Mouse (Mus musculus) kidney, embryonic 15.5 days (tissue): ENCODE data around the gene Nckap5. TPM values are rescaled to one million over a fixed set of nuclear protein-coding genes. Genes with fewer than 3 reads are reported as not detected.

Experiments used
- ATAC-seq: fragments of 200-750 bp; cut with Nextera tagmentation; replicated peaks from 2 replicates; pipeline ENCODE4 v1.8.0; 2017; ENCODE audit warnings: moderate TSS enrichment; ENCODE audit not compliant: low FRiP score
- H3K27ac ChIP-seq: fragments of 300-500 bp; sonication (generic); 2 replicates; pipeline ENCODE4 v1.5.1; 2015; ENCODE audit warnings: mild to moderate bottlenecking, inconsistent platforms
- H3K27me3 ChIP-seq: fragments of 300-500 bp; sonication (generic); 2 replicates; pipeline ENCODE4 v1.6.1; 2015; ENCODE audit warnings: inconsistent platforms
- H3K36me3 ChIP-seq: fragments of 300-500 bp; sonication (generic); 2 replicates; pipeline ENCODE4 v1.6.1; 2015; ENCODE audit warnings: inconsistent platforms
- H3K4me1 ChIP-seq: fragments of 300-500 bp; sonication (generic); 2 replicates; pipeline ENCODE4 v1.6.1; 2015; ENCODE audit warnings: inconsistent platforms
- H3K4me2 ChIP-seq: fragments of 300-500 bp; sonication (generic); 2 replicates; pipeline ENCODE4 v1.6.1; 2015; ENCODE audit warnings: moderate library complexity, mild to moderate bottlenecking, inconsistent platforms
- H3K4me3 ChIP-seq: fragments of 300-500 bp; sonication (generic); replicated peaks from 2 replicates; pipeline ENCODE4 v1.5.1; 2015; ENCODE audit warnings: mild to moderate bottlenecking, inconsistent platforms
- H3K9ac ChIP-seq: fragments of 300-500 bp; sonication (generic); 2 replicates; pipeline ENCODE4 v1.6.1; 2015; ENCODE audit warnings: mild to moderate bottlenecking, inconsistent platforms
- H3K9me3 ChIP-seq: fragments of 300-500 bp; sonication (generic); replicated peaks from 2 replicates; pipeline ENCODE4 v1.6.1; 2016; ENCODE audit warnings: inconsistent platforms
- WGBS: fragments of 180-500 bp; shearing (Covaris S2); methylation state at CpG from one replicate; pipeline ENCODE4 v1.1.7; 2015; ENCODE audit warnings: mixed read lengths; 5-methylcytosine and 5-hydroxymethylcytosine counted together
- polyA plus RNA-seq: library from polyadenylated mRNA; unstranded; fragments of >200 nt; fragmentation: Nextera tagmentation; extraction: Ambion mirVana; gene quantifications from 2 replicates; pipeline ENCODE4 v1.2.1, GENCODE M21; 2015

Gene Nckap5
- polyA plus RNA-seq = 2.6 and 4.4 TPM in 2 replicates

DNA sequence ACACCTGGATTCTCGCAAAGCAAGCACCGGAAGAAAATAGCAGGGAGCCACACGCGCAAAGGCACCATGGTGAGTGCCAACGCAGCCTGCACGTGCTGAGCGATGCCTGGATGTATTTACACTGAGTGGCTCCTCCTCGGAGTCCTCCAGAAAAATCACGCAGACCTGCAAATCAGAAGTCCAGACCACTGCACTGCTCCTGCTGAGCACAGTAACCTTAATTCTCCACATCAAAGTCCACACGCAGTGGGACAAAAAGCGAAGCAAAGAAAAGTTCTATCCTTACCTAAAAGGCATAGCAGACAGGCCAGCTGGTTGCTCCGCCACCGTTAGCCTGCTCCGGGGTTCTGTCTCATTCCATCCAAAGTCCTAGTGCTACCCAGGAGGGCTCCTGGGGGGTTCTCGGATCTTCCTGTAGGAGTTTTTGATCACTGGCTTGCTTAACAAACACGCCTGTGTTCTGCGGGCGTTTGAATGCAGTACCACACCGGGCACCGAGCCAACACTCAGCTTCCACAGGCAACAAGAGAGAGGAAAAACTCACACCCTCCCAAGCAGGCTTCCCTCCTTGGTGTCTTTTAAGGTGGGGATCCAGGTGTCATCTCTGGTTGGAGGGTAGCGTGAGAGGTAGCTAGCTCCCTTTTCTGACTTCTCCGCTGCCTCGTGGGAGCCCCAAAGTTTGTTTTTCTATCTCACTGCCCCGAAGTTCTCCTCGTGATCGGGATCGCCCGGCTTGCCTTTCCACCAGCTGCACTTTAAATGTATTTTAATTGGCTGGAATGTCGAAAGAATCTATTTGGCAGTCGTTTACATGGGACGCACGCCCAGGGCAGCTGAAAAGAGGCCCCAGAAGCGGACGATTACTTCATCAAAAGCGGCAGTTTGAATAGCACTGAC, at the start of gene Nckap5:
TSS of gene Nckap5 (minus strand) at position 769 of the 897 bp plus-strand sequence.
- peak within 1 kb of the TSS; percentile 23; the same call in 1 of the 2 replicates for H3K27ac ChIP-seq
- peak within 1 kb of the TSS; percentile 69 for H3K4me2 ChIP-seq
- peak within 1 kb of the TSS; percentile 25 for H3K9ac ChIP-seq
- peaks cover 15% of the 10 kb centered on the region for H3K4me1 ChIP-seq
- peak; percentile 59 for ATAC-seq
- no peaks in the 10 kb centered on the region for H3K9me3 ChIP-seq
- H3K27me3 ChIP-seq = peaks cover 16% of the 10 kb centered on the region; the same call in 1 of the 2 replicates
- H3K4me3 ChIP-seq = peak within 1 kb of the TSS; percentile 39
- WGBS = under 1% methylated on average over 35 of the region's 35 CpGs
- no peaks in the 10 kb centered on the region for H3K36me3 ChIP-seq

DNA sequence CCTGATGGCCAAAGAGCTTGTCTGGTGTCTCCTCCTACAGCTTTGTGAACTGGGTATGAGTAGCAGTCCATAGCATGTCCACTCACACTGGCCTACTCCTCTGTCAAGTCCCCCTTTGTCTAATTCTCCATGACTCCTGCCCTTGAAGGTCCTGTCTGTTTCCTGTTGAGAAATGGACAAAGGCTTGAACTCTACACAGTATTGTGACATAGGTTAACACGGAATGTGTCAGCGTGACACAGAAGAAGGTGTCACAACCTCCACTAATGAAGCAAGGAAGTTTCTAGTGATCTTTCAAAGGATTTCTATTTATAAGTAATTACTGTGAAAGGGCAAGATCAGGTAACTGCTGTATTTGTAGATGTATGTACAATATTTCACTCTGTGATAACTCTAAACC, 46.9 kb upstream of the Nckap5 start:
- Histone ChIP-seq H3K36me3 (no peaks in the 10 kb centered on the region), H3K4me3 (no peak overlapping the region), H3K9ac (no peak overlapping the region), H3K4me2 (no peak overlapping the region), H3K9me3 (no peaks in the 10 kb centered on the region), H3K27ac (no peak overlapping the region), H3K27me3 (no peaks in the 10 kb centered on the region), H3K4me1 (no peaks in the 10 kb centered on the region)
- WGBS = 93% methylated on average over 2 of the region's 2 CpGs
- ATAC-seq = no peak

DNA sequence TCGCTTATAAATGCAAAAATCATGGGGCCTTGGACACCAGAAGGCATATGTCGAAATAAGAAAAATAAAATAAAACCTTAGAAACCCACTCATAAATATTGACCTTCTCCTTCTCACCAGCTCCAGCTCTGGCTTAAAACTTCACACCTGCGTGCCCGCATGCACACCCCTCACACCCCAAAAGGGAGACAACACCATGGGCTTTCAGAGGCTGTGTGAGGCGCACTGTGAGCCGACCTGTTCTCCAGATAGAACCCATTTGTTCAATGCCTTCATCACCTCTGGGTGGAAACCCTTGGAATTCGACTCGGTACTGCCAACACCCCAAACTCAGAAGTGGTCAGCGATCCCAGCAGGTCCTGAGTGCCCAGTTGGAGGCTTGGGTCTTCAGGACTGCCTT, 37.8 kb upstream of the Nckap5 start:
- H3K4me2 ChIP-seq = no peak overlapping the region
- peaks cover 7% of the 10 kb centered on the region for H3K4me1 ChIP-seq
- H3K4me3 ChIP-seq = no peak overlapping the region
- no peaks in the 10 kb centered on the region for H3K36me3 ChIP-seq
- H3K9ac ChIP-seq = no peak overlapping the region
- ATAC-seq = no peak
- no peaks in the 10 kb centered on the region for H3K9me3 ChIP-seq
- WGBS = 76% methylated on average over 9 of the region's 9 CpGs
- H3K27ac ChIP-seq = no peak overlapping the region
- no peaks in the 10 kb centered on the region for H3K27me3 ChIP-seq

DNA sequence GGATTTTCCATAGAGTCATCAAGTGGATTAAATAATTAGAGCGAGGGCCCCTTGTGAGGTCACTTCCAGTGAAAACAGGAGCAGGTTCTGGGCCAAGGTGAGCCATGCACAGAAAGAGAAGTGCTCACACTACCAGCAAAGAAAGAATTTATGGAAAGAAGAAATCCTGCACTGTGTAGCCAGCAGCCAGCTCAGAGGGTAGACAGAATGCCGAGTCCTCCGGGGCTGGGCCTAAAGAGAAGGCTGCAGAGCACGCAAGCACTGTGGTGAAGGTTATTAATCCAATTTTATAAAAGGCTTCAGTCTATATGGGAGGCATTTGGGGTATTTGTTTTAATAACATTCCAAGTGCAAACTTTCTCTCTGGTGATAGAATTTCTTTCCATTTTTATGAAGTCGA, 37.3 kb upstream of the Nckap5 start:
- Histone ChIP-seq H3K27ac (no peak overlapping the region), H3K9me3 (no peaks in the 10 kb centered on the region), H3K4me3 (no peak overlapping the region), H3K4me1 (peaks cover 7% of the 10 kb centered on the region), H3K36me3 (no peaks in the 10 kb centered on the region), H3K9ac (no peak overlapping the region), H3K27me3 (no peaks in the 10 kb centered on the region), H3K4me2 (no peak overlapping the region)
- ATAC-seq = no peak
- WGBS = 91% methylated on average over 5 of the region's 5 CpGs

DNA sequence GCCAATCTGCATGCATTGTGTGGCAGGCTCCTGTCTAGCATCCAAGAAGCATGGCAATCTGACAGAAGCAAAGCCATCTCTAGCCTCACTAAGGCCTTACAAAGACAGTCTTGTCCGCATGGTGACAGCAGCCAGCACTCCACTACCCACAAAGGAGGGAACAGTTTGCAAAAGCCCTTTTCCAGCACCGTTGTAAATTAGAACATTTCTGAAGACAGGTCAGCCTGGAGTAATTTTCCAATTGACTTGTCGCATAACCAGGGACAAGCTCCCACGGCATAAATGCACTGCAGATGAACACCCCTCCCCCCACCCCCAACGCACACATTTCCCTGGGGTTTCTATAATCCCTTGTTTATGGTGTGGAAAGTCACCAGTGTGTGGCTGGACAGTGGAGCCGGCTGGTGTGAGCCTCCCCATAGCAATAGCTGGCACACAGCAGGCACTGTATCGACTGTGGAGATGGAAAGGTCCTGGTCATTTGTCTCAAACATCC, 35.0 kb upstream of the Nckap5 start:
- no peaks in the 10 kb centered on the region for H3K27me3 ChIP-seq
- no peak overlapping the region for H3K4me2 ChIP-seq
- H3K9ac ChIP-seq = no peak overlapping the region
- no peaks in the 10 kb centered on the region for H3K9me3 ChIP-seq
- no peaks in the 10 kb centered on the region for H3K36me3 ChIP-seq
- 20% methylated on average over 7 of the region's 7 CpGs for WGBS
- no peak overlapping the region for H3K27ac ChIP-seq
- peak; percentile 88 for ATAC-seq
- H3K4me3 ChIP-seq = no peak overlapping the region
- peaks cover 7% of the 10 kb centered on the region for H3K4me1 ChIP-seq

- peaks cover 7% of the 10 kb centered on the region for H3K4me1 ChIP-seq
- no peaks in the 10 kb centered on the region for H3K36me3 ChIP-seq
- no peaks in the 10 kb centered on the region for H3K9me3 ChIP-seq
- no peak overlapping the region for H3K4me2 ChIP-seq
- 61% methylated on average over 3 of the region's 3 CpGs for WGBS
- H3K9ac ChIP-seq = no peak overlapping the region
- H3K27ac ChIP-seq = no peak overlapping the region
- ATAC-seq = no peak
- H3K27me3 ChIP-seq = no peaks in the 10 kb centered on the region
- H3K4me3 ChIP-seq = no peak overlapping the region
Measured at GRCm38 (mm10) chr1:126861816-126862215, 31.2 kb upstream of the Nckap5 start.

DNA sequence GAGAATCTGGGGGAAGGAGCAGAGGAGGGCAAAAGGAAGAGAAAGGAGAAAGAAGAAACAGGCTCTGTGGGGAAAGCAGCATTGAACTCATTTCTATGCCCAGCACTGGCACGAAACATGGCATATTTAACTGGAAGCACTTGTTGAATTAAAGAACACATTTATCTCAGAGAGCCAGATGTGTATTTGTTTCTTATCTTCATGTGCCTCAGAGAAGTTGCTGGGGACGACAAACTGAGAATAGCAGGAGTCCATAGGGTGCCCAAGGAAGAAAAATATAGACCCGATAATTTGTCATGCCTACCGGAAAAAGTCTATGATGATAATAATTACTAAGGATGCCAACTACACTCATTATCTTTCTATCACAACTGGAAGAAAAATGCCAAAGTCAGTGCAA, 29.9 kb upstream of the Nckap5 start:
- no peak overlapping the region for H3K4me3 ChIP-seq
- no peak overlapping the region for H3K27ac ChIP-seq
- H3K9ac ChIP-seq = no peak overlapping the region
- H3K9me3 ChIP-seq = no peaks in the 10 kb centered on the region
- no peaks in the 10 kb centered on the region for H3K36me3 ChIP-seq
- WGBS = 96% methylated on average over 4 of the region's 4 CpGs
- H3K27me3 ChIP-seq = no peaks in the 10 kb centered on the region
- H3K4me1 ChIP-seq = peaks cover 2% of the 10 kb centered on the region
- H3K4me2 ChIP-seq = no peak overlapping the region
- no peak for ATAC-seq

GRCm38 (mm10) chr1:126849481-126849880, 18.9 kb upstream of the Nckap5 start:
- Histone ChIP-seq H3K4me2 (no peak overlapping the region), H3K4me1 (no peaks in the 10 kb centered on the region), H3K27ac (no peak overlapping the region), H3K4me3 (no peak overlapping the region), H3K36me3 (no peaks in the 10 kb centered on the region), H3K9me3 (no peaks in the 10 kb centered on the region), H3K27me3 (no peaks in the 10 kb centered on the region), H3K9ac (no peak overlapping the region)
- no peak for ATAC-seq
- WGBS = 64% methylated on average over 6 of the region's 6 CpGs

- no peaks in the 10 kb centered on the region for H3K36me3 ChIP-seq
- H3K4me2 ChIP-seq = no peak overlapping the region
- H3K9ac ChIP-seq = no peak overlapping the region
- 62% methylated on average over 4 of the region's 4 CpGs for WGBS
- H3K9me3 ChIP-seq = no peaks in the 10 kb centered on the region
- H3K27ac ChIP-seq = no peak overlapping the region
- H3K27me3 ChIP-seq = no peaks in the 10 kb centered on the region
- H3K4me3 ChIP-seq = no peak overlapping the region
- no peaks in the 10 kb centered on the region for H3K4me1 ChIP-seq
- no peak for ATAC-seq
Measured at GRCm38 (mm10) chr1:126846317-126846716, 15.7 kb upstream of the Nckap5 start.

GRCm38 (mm10) chr1:126832885-126833284, 2.3 kb upstream of the Nckap5 start:
- peaks cover 15% of the 10 kb centered on the region for H3K4me1 ChIP-seq
- no peak overlapping the region for H3K4me2 ChIP-seq
- H3K36me3 ChIP-seq = no peaks in the 10 kb centered on the region
- no peak overlapping the region for H3K9ac ChIP-seq
- ATAC-seq = no peak
- 91% methylated on average over 1 of the region's 1 CpGs for WGBS
- H3K27me3 ChIP-seq = peaks cover 16% of the 10 kb centered on the region; the same call in 1 of the 2 replicates
- H3K9me3 ChIP-seq = no peaks in the 10 kb centered on the region
- H3K4me3 ChIP-seq = no peak overlapping the region
- H3K27ac ChIP-seq = no peak overlapping the region

- H3K4me3 ChIP-seq = no peak overlapping the region
- H3K36me3 ChIP-seq = no peaks in the 10 kb centered on the region
- no peak for ATAC-seq
- 80% methylated on average over 9 of the region's 9 CpGs for WGBS
- H3K9me3 ChIP-seq = no peaks in the 10 kb centered on the region
- H3K4me2 ChIP-seq = 0 out of 2 replicates have a peak overlapping the region, but pooled peaks have one; percentile 12
- no peak overlapping the region for H3K9ac ChIP-seq
- H3K27me3 ChIP-seq = peaks cover 16% of the 10 kb centered on the region; the same call in 1 of the 2 replicates
- peaks cover 15% of the 10 kb centered on the region for H3K4me1 ChIP-seq
- no peak overlapping the region for H3K27ac ChIP-seq
Measured at GRCm38 (mm10) chr1:126829031-126829430, 1.6 kb downstream of the Nckap5 start.

GRCm38 (mm10) chr1:126824841-126825240, 5.8 kb downstream of the Nckap5 start:
- Histone ChIP-seq H3K9ac (no peak overlapping the region), H3K4me2 (no peak overlapping the region), H3K4me3 (no peak overlapping the region), H3K9me3 (no peaks in the 10 kb centered on the region), H3K36me3 (no peaks in the 10 kb centered on the region), H3K27me3 (peaks cover 7% of the 10 kb centered on the region; the same call in 1 of the 2 replicates), H3K4me1 (peaks cover 3% of the 10 kb centered on the region), H3K27ac (no peak overlapping the region)
- 60% methylated on average over 3 of the region's 3 CpGs for WGBS
- ATAC-seq = no peak
